Comparison of ENCODE assay signal across 22 mouse cellular contexts in the genomic region with DNA sequence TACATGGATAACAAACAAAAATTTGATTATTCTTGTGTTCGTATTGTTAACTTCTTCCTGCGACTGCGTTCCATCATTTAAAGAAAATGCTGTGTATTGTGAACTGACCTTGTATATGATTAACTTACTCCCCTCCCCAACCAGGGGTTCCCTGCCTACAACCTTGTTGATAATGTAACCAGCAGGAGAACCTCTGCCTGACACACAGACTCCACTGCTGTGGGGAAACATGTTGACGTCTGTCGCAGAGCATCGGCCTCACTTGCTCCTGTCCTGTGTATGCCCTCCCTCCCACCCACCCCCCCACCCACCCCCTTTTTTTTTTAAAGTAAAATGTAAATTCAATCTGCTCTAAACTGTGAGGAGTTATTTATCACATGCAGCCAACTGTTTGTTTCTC. TPM values are rescaled to one million over a fixed set of nuclear protein-coding genes. Genes with fewer than 3 reads are reported as not detected.
DNase-seq lines count a peak whose midpoint lies in the region; ATAC-seq and TF ChIP-seq lines count a peak whose summit lies in the region.
"Had no signal": no experiment of that assay in that cellular context is flagged by ENCODE, and none has a peak within 500 bp of the region (broad histone marks: within the 10 kb centered on the region; RNA-seq: fewer than 3 reads in every experiment).

No protein-coding gene starts in this region.

- peaks cover 9% of the 10 kb centered on the region; the same call in 1 of the 2 replicates for H3K36me3 ChIP-seq in kidney, embryonic 16.5 days (ENCODE audit: insufficient read depth, low read length)
- no peaks in the 10 kb centered on the region for H3K36me3 ChIP-seq in liver, embryonic 16.5 days (ENCODE audit: control insufficient read depth, insufficient read depth)
- no peaks in the 10 kb centered on the region for H3K36me3 ChIP-seq in thymus, adult 2 months (ENCODE audit: control insufficient read depth, insufficient read depth, low read length)

- H3K9ac ChIP-seq in kidney, embryonic 16.5 days (replicated peaks; ENCODE audit: low read length), result no peak overlapping the region
- no peak overlapping the region for H3K9ac ChIP-seq in liver, embryonic 16.5 days (ENCODE audit: low read depth, low read length)
- H3K9ac ChIP-seq: embryonic facial prominence, embryonic 13.5 days; embryonic facial prominence, embryonic 15.5 days; forebrain, embryonic 12.5 days had no signal

- H3K4me2 ChIP-seq in kidney, embryonic 16.5 days (replicated peaks; ENCODE audit: low read depth, low read length), result no peak overlapping the region
- H3K4me2 ChIP-seq in liver, embryonic 16.5 days (ENCODE audit: low read depth, low read length), result no peak overlapping the region
- H3K4me2 ChIP-seq: embryonic facial prominence, embryonic 13.5 days; embryonic facial prominence, embryonic 15.5 days; forebrain, embryonic 12.5 days had no signal

- WGBS in kidney, embryonic 16.5 days, result 65% methylated on average over 6 of the region's 6 CpGs
- 60% methylated on average over 6 of the region's 6 CpGs for WGBS in liver, embryonic 16.5 days (ENCODE audit: insufficient replicate concordance)
- 97% methylated on average over 6 of the region's 6 CpGs for WGBS in thymus, adult 2 months

- H3K9me3 ChIP-seq in kidney, embryonic 16.5 days (ENCODE audit: low read length), result no peaks in the 10 kb centered on the region
- H3K9me3 ChIP-seq in liver, embryonic 16.5 days (replicated peaks; ENCODE audit: control insufficient read depth, low read length), result no peaks in the 10 kb centered on the region
- H3K9me3 ChIP-seq: embryonic facial prominence, embryonic 13.5 days; embryonic facial prominence, embryonic 15.5 days; forebrain, embryonic 10.5 days; forebrain, embryonic 12.5 days had no signal

- H3K4me1 ChIP-seq in kidney, embryonic 16.5 days (ENCODE audit: insufficient read depth, low read length), result peaks cover 5% of the 10 kb centered on the region; the same call in 1 of the 2 replicates
- peaks cover 3% of the 10 kb centered on the region for H3K4me1 ChIP-seq in liver, embryonic 16.5 days (ENCODE audit: control insufficient read depth, low read depth, low read length)
- H3K4me1 ChIP-seq in thymus, adult 2 months (replicated peaks; ENCODE audit: control insufficient read depth, insufficient read depth, low read length), result no peaks in the 10 kb centered on the region
- H3K4me1 ChIP-seq: embryonic facial prominence, embryonic 13.5 days; embryonic facial prominence, embryonic 15.5 days; forebrain, embryonic 12.5 days had no signal

- no peak for TF ChIP-seq POLR2A in thymus, adult 2 months (IDR thresholded peaks at IDR 0.05; ENCODE audit: control insufficient read depth, extremely low read depth, insufficient read depth, low read length, poor library complexity)

- ATAC-seq in kidney, embryonic 16.5 days (ENCODE audit: low FRiP score, low TSS enrichment), result 0 out of 2 replicates have a peak, but pooled peaks have one; percentile 57
- ATAC-seq in liver, embryonic 16.5 days (ENCODE audit: low read depth), result peak; percentile 50; the same call in 1 of the 2 replicates
- ATAC-seq: forebrain, embryonic 14.5 days had no signal

- DNase-seq in kidney, postnatal 10 days, result no peak
- no peak for DNase-seq in liver
- peak; percentile 26 for DNase-seq in yolk sac, embryonic 10.5 days (ENCODE audit: low spot score)
- DNase-seq in thymus, adult 2 months, result no peak
- DNase-seq: adrenal gland, adult 2 months; adrenal gland, postnatal 25 days; cerebellum, adult 11 months; cerebellum, adult 18-20 months; cerebellum, adult 8-10 months; cerebellum, adult 9-11 months; cerebellum, postnatal 14 days; cerebellum, postnatal 36 days; embryo, embryonic 11 days had no signal

- H3K27ac ChIP-seq in kidney, embryonic 16.5 days (ENCODE audit: low read length), result no peak overlapping the region
- no peak overlapping the region for H3K27ac ChIP-seq in liver, embryonic 16.5 days (ENCODE audit: low read length)
- H3K27ac ChIP-seq in thymus, adult 2 months (ENCODE audit: control insufficient read depth, insufficient read depth, low read length), result no peak overlapping the region
- H3K27ac ChIP-seq: embryonic facial prominence, embryonic 13.5 days; embryonic facial prominence, embryonic 15.5 days; forebrain, embryonic 10.5 days; forebrain, embryonic 12.5 days had no signal

- no peak overlapping the region for H3K4me3 ChIP-seq in kidney, embryonic 16.5 days (ENCODE audit: low read length)
- H3K4me3 ChIP-seq in liver, embryonic 16.5 days (ENCODE audit: low read depth, low read length), result no peak overlapping the region
- H3K4me3 ChIP-seq in thymus, adult 2 months (ENCODE audit: control insufficient read depth, insufficient read depth, low read length), result no peak overlapping the region
- H3K4me3 ChIP-seq: embryonic facial prominence, embryonic 13.5 days; embryonic facial prominence, embryonic 15.5 days; erythroblast, embryonic 14.5 days; forebrain, embryonic 10.5 days; forebrain, embryonic 12.5 days had no signal

- TF ChIP-seq CTCF in thymus, adult 2 months (IDR thresholded peaks at IDR 0.05; ENCODE audit: borderline replicate concordance, control insufficient read depth, extremely low read depth, insufficient read depth, low read length, poor library complexity), result no peak

- H3K27me3 ChIP-seq in kidney, embryonic 16.5 days (ENCODE audit: insufficient read depth, low read length), result no peaks in the 10 kb centered on the region
- no peaks in the 10 kb centered on the region for H3K27me3 ChIP-seq in liver, embryonic 16.5 days (ENCODE audit: control insufficient read depth, insufficient read depth, low read depth, low read length)
- no peaks in the 10 kb centered on the region for H3K27me3 ChIP-seq in thymus, adult 2 months (ENCODE audit: control insufficient read depth, insufficient read depth, low read length)
- H3K27me3 ChIP-seq: embryonic facial prominence, embryonic 13.5 days; embryonic facial prominence, embryonic 15.5 days; forebrain, embryonic 12.5 days had no signal

RNA-seq across cellular contexts. Expression of gene Rab11fip4, which starts 9.8 kb away (rescaled TPM):
- 11.0 and 11.4 TPM in 2 replicates for polyA plus RNA-seq in kidney, embryonic 16.5 days (2015; fragmentation: Nextera tagmentation; extraction: Ambion mirVana)
- 1.1 and 1.3 TPM in 2 replicates for polyA plus RNA-seq in liver, embryonic 16.5 days (2015; fragmentation: Nextera tagmentation; extraction: Ambion mirVana)
- 36.8 and 40.9 TPM in 2 replicates for polyA plus RNA-seq in thymus, adult 2 months (2012; rRNA removed)
- polyA plus RNA-seq: erythroblast, embryonic 14.5 days had no signal

RNA-seq across cellular contexts. Expression of gene Evi2a, which starts 50.8 kb away (rescaled TPM):
- polyA plus RNA-seq in kidney, embryonic 16.5 days (2015; fragmentation: Nextera tagmentation; extraction: Ambion mirVana), result 2.3 and 4.0 TPM in 2 replicates
- 5.5 and 5.7 TPM in 2 replicates for polyA plus RNA-seq in liver, embryonic 16.5 days (2015; fragmentation: Nextera tagmentation; extraction: Ambion mirVana)
- polyA plus RNA-seq in thymus, adult 2 months (2012; rRNA removed), result 12.8 and 16.9 TPM in 2 replicates

RNA-seq across cellular contexts. Expression of gene Evi2, which starts 50.9 kb away (rescaled TPM):
- polyA plus RNA-seq in kidney, embryonic 16.5 days (2015; fragmentation: Nextera tagmentation; extraction: Ambion mirVana), result 0.51 and 0.56 TPM in 2 replicates
- polyA plus RNA-seq in liver, embryonic 16.5 days (2015; fragmentation: Nextera tagmentation; extraction: Ambion mirVana), result 0.59 and 0.63 TPM in 2 replicates
- polyA plus RNA-seq in thymus, adult 2 months (2012; rRNA removed), result 3.5 and 3.6 TPM in 2 replicates

RNA-seq across cellular contexts. Expression of gene Evi2b, which starts 57.7 kb away (rescaled TPM):
- 0.50 and 0.60 TPM in 2 replicates for polyA plus RNA-seq in kidney, embryonic 16.5 days (2015; fragmentation: Nextera tagmentation; extraction: Ambion mirVana)
- 4.6 and 8.5 TPM in 2 replicates for polyA plus RNA-seq in liver, embryonic 16.5 days (2015; fragmentation: Nextera tagmentation; extraction: Ambion mirVana)
- polyA plus RNA-seq in thymus, adult 2 months (2012; rRNA removed), result 77.3 and 95.6 TPM in 2 replicates
- polyA plus RNA-seq: embryonic facial prominence, embryonic 11.5 days; erythroblast, embryonic 14.5 days; forebrain, embryonic 12.5 days had no signal
